Mouse (Mus musculus) spleen, adult 2 months (tissue): Measurements from ENCODE around the gene Wdr35. TPM values are rescaled to one million over a fixed set of nuclear protein-coding genes. Genes with fewer than 3 reads are reported as not detected.
A peak's percentile ranks its signal among the peaks of the same experiment; 100 is the strongest.
"Not testable (repeated sequence)": the region's sequence is repeated elsewhere in the genome, so short reads cannot be mapped to it uniquely, and the experiment has no call there.

Experiments used
- DNase-seq, 2 experiments: peaks; one replicate each; pipeline versions ENCODE4 v3.0.0 to v3.0.0-alpha.2; 2012 to 2021; ENCODE audit warnings: low spot score in 2 of 2, low read depth in 1 of 2
- H3K27ac ChIP-seq: fragments of 200-500 bp; 2 replicates; pipeline ENCODE4 v1.5.1; 2012; ENCODE audit warnings: low read length, inconsistent platforms; ENCODE audit not compliant: insufficient read depth
- H3K27me3 ChIP-seq: fragments of 200-500 bp; 2 replicates; pipeline ENCODE4 v1.6.1; 2012; ENCODE audit warnings: mild to moderate bottlenecking, moderate library complexity, low read length, inconsistent platforms; ENCODE audit not compliant: control insufficient read depth, insufficient read depth
- H3K36me3 ChIP-seq: fragments of 200-500 bp; 2 replicates; pipeline ENCODE4 v1.6.1; 2012; ENCODE audit warnings: mild to moderate bottlenecking, low read length, inconsistent platforms; ENCODE audit not compliant: control insufficient read depth, insufficient read depth
- H3K4me1 ChIP-seq: fragments of 200-500 bp; 2 replicates; pipeline ENCODE4 v1.6.1; 2011; ENCODE audit warnings: inconsistent platforms; ENCODE audit not compliant: control insufficient read depth, insufficient read depth, insufficient read length
- H3K4me3 ChIP-seq: fragments of 200-500 bp; 2 replicates; pipeline ENCODE4 v1.5.1; 2011; ENCODE audit warnings: mild to moderate bottlenecking, inconsistent platforms; ENCODE audit not compliant: insufficient read depth, insufficient read length; ENCODE audit errors: extremely low read depth
- CTCF ChIP-seq: fragments of 200-500 bp; IDR thresholded peaks from 2 replicates; pipeline ENCODE4 v1.5.1; 2011; ENCODE audit warnings: mild to moderate bottlenecking, inconsistent platforms; ENCODE audit not compliant: insufficient read depth, insufficient read length, insufficient replicate concordance; ENCODE audit errors: extremely low read depth
- POLR2A ChIP-seq: fragments of 200-500 bp; IDR thresholded peaks from 2 replicates; pipeline ENCODE4 v1.6.1; 2011; ENCODE audit warnings: low read depth, low read length, inconsistent platforms
- WGBS: fragments of 180-500 bp; shearing (Covaris S2); methylation state at CpG from one replicate; pipeline ENCODE4 v1.1.7; 2018; 5-methylcytosine and 5-hydroxymethylcytosine counted together
- polyA plus RNA-seq: library from polyadenylated mRNA; depleted of rRNA; stranded (reverse); fragments of >200 nt; gene quantifications from 2 replicates; pipeline ENCODE4 v1.2.3, GENCODE M21; 2012; rRNA removed

Gene Wdr35
- 0.32 and 0.36 TPM in 2 replicates for polyA plus RNA-seq

GRCm38 (mm10) chr12:8973820-8974465 lies at the start of gene Wdr35:
Gene Wdr35 (plus strand): TSS chr12:8973892.
- Histone ChIP-seq H3K4me1 (no peaks in the 10 kb centered on the region), H3K27ac (no peak within 1 kb of the TSS), H3K36me3 (no peaks in the 10 kb centered on the region), H3K27me3 (no peaks in the 10 kb centered on the region; the same call in 1 of the 2 replicates), H3K4me3 (peak within 1 kb of the TSS; percentile 63)
- no peak for TF ChIP-seq CTCF
- TF ChIP-seq POLR2A, result no peak; the same call in 1 of the 2 replicates
- under 1% methylated on average over 45 of the region's 45 CpGs for WGBS
- DNase-seq, result peak; percentile 74 to 93

GRCm38 (mm10) chr12:8927652-8928051 lies 46.0 kb upstream of the Wdr35 start:
- DNase-seq, result no peak
- TF ChIP-seq POLR2A (no peak), CTCF (no peak)
- H3K4me1 ChIP-seq, result no peaks in the 10 kb centered on the region; the same call in none of the 2 replicates
- WGBS, result 49% methylated on average over 3 of the region's 3 CpGs
- peaks cover 4% of the 10 kb centered on the region; the same call in 1 of the 2 replicates for H3K36me3 ChIP-seq
- no peak overlapping the region for H3K4me3 ChIP-seq
- no peaks in the 10 kb centered on the region for H3K27me3 ChIP-seq
- H3K27ac ChIP-seq, result no peak overlapping the region

GRCm38 (mm10) chr12:8928766-8929165 lies 44.9 kb upstream of the Wdr35 start:
- Histone ChIP-seq H3K36me3 (peaks cover 5% of the 10 kb centered on the region; the same call in 1 of the 2 replicates), H3K27me3 (no peaks in the 10 kb centered on the region), H3K4me3 (no peak overlapping the region), H3K27ac (no peak overlapping the region), H3K4me1 (no peaks in the 10 kb centered on the region; the same call in none of the 2 replicates)
- 82% methylated on average over 4 of the region's 4 CpGs for WGBS
- TF ChIP-seq POLR2A, result no peak
- no peak for DNase-seq

GRCm38 (mm10) chr12:8931083-8931482 lies 42.6 kb upstream of the Wdr35 start:
- Histone ChIP-seq H3K4me3 (no peak overlapping the region), H3K27ac (no peak overlapping the region), H3K27me3 (no peaks in the 10 kb centered on the region), H3K4me1 (no peaks in the 10 kb centered on the region; the same call in 1 of the 2 replicates), H3K36me3 (peaks cover 17% of the 10 kb centered on the region)
- DNase-seq, result no peak
- TF ChIP-seq CTCF (no peak), POLR2A (no peak)
- WGBS, result 82% methylated on average over 4 of the region's 4 CpGs

GRCm38 (mm10) chr12:8935349-8935748 lies 38.3 kb upstream of the Wdr35 start:
- DNase-seq, result no peak
- Histone ChIP-seq H3K27me3 (no peaks in the 10 kb centered on the region), H3K4me1 (no peaks in the 10 kb centered on the region; the same call in 1 of the 2 replicates), H3K27ac (no peak overlapping the region), H3K36me3 (peaks cover 33% of the 10 kb centered on the region), H3K4me3 (no peak overlapping the region)
- WGBS, result 87% methylated on average over 5 of the region's 5 CpGs
- no peak for TF ChIP-seq POLR2A
- no peak for TF ChIP-seq CTCF

- not testable (repeated sequence) for H3K4me1 ChIP-seq, H3K27me3 ChIP-seq, H3K27ac ChIP-seq, DNase-seq, H3K4me3 ChIP-seq
- peaks cover 33% of the 10 kb centered on the region for H3K36me3 ChIP-seq
- WGBS, result 81% methylated on average over 4 of the region's 4 CpGs
Observed at GRCm38 (mm10) chr12:8936210-8936609, 37.5 kb upstream of the Wdr35 start.

DNA sequence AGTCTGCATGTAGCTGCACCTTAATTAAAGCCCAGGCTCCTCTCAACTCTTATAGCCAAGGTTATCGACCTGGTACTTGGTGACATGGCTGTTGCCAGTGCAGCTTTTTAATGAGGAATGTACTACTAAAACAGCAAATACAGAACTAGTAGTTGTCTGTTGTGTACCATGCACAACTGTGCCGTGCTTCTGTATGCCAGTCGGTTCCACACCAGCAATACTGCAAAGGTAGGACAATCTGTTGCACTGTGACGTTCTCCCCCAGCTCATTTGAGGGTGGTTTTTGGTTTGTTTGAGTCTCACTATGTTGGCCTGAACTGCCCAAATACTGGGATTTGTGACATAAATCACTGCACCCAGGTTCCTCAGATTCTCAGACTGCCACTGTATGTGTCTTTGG lies 34.2 kb upstream of the Wdr35 start:
- Histone ChIP-seq H3K27ac (no peak overlapping the region), H3K27me3 (no peaks in the 10 kb centered on the region), H3K4me3 (no peak overlapping the region), H3K4me1 (no peaks in the 10 kb centered on the region), H3K36me3 (peaks cover 29% of the 10 kb centered on the region)
- TF ChIP-seq CTCF (no peak), POLR2A (no peak)
- WGBS, result 95% methylated on average over 4 of the region's 4 CpGs
- no peak for DNase-seq
